Mouse (Mus musculus) splenic B cell, adult 2 months (primary cell): Measurements from ENCODE around the gene Nutf2.
A peak's percentile ranks its signal among the peaks of the same experiment; 100 is the strongest.

Experiments used
- DNase-seq: peaks from one replicate; pipeline ENCODE4 v3.0.0-alpha.2; 2011; ENCODE audit warnings: low read depth, low spot score
- H3K27me3 ChIP-seq: 2 replicates; pipeline ENCODE4 v1.6.1; 2012; ENCODE audit warnings: mild to moderate bottlenecking, low read length, moderate library complexity, mixed read lengths; ENCODE audit not compliant: control insufficient read depth, poor library complexity, insufficient read depth, severe bottlenecking
- H3K36me3 ChIP-seq: 2 replicates; pipeline ENCODE4 v1.6.1; 2012; ENCODE audit warnings: mild to moderate bottlenecking, low read length, moderate library complexity, mixed read lengths; ENCODE audit not compliant: control insufficient read depth, poor library complexity, insufficient read depth, severe bottlenecking

Nutf2 gene

GRCm38 (mm10) chr8:105874301-105874700, 13.9 kb downstream of the Nutf2 start:
- Histone ChIP-seq H3K36me3 (peaks cover 13% of the 10 kb centered on the region), H3K27me3 (no peaks in the 10 kb centered on the region)
- DNase-seq, result no peak

GRCm38 (mm10) chr8:105880754-105881520, 20.6 kb downstream of the Nutf2 start, which contains the start of gene Edc4:
TSS of gene Edc4 (plus strand) at chr8:105880881.
- peak; percentile 89 for DNase-seq

GRCm38 (mm10) chr8:105889756-105890465, 29.5 kb downstream of the Nutf2 start:
- DNase-seq, result no peak
- Histone ChIP-seq H3K27me3 (no peaks in the 10 kb centered on the region), H3K36me3 (peaks cover 10% of the 10 kb centered on the region)

More at GRCm38 (mm10) chr8:105880754-105881520, 20.6 kb downstream of the Nutf2 start, which contains the start of gene Edc4:
- H3K27me3 ChIP-seq, result no peaks in the 10 kb centered on the region
- H3K36me3 ChIP-seq, result peaks cover 7% of the 10 kb centered on the region

- no peak for DNase-seq
- Histone ChIP-seq H3K36me3 (peaks cover 10% of the 10 kb centered on the region), H3K27me3 (no peaks in the 10 kb centered on the region)
Observed at GRCm38 (mm10) chr8:105890870-105891269, 30.5 kb downstream of the Nutf2 start.

GRCm38 (mm10) chr8:105892432-105892831, 32.1 kb downstream of the Nutf2 start:
- DNase-seq, result peak; percentile 54
- Histone ChIP-seq H3K27me3 (no peaks in the 10 kb centered on the region), H3K36me3 (peaks cover 7% of the 10 kb centered on the region)

- no peak for DNase-seq
- Histone ChIP-seq H3K36me3 (peaks cover 6% of the 10 kb centered on the region), H3K27me3 (no peaks in the 10 kb centered on the region)
Observed at GRCm38 (mm10) chr8:105893339-105893738, 33.0 kb downstream of the Nutf2 start, which contains the start of gene Nrn1l. TSS of gene Nrn1l (plus strand) at chr8:105893567.

- H3K27me3 ChIP-seq, result no peaks in the 10 kb centered on the region
- DNase-seq, result no peak
- H3K36me3 ChIP-seq, result peaks cover 2% of the 10 kb centered on the region
Observed at GRCm38 (mm10) chr8:105897801-105898480, 37.6 kb downstream of the Nutf2 start.

GRCm38 (mm10) chr8:105900180-105900940, 40.0 kb downstream of the Nutf2 start, which contains the start of gene Pskh1:
TSS of gene Pskh1 (plus strand) at chr8:105900441.
- no peaks in the 10 kb centered on the region for H3K36me3 ChIP-seq
- peak; percentile 95 for DNase-seq
- no peaks in the 10 kb centered on the region for H3K27me3 ChIP-seq

GRCm38 (mm10) chr8:105900941-105901616, 40.7 kb downstream of the Nutf2 start:
- Histone ChIP-seq H3K27me3 (no peaks in the 10 kb centered on the region), H3K36me3 (no peaks in the 10 kb centered on the region)
- DNase-seq, result peak; percentile 43

- H3K36me3 ChIP-seq, result peaks cover 2% of the 10 kb centered on the region; the same call in 1 of the 2 replicates
Observed at GRCm38 (mm10) chr8:105919390-105919789, 59.0 kb downstream of the Nutf2 start.

GRCm38 (mm10) chr8:105925123-105925522, 64.7 kb downstream of the Nutf2 start:
- Histone ChIP-seq H3K36me3 (no peaks in the 10 kb centered on the region), H3K27me3 (no peaks in the 10 kb centered on the region)
- no peak for DNase-seq

More at GRCm38 (mm10) chr8:105919390-105919789, 59.0 kb downstream of the Nutf2 start:
- H3K27me3 ChIP-seq, result no peaks in the 10 kb centered on the region
- DNase-seq, result no peak
